21 mouse cellular contexts compared by ENCODE assay signal in the genomic region with DNA sequence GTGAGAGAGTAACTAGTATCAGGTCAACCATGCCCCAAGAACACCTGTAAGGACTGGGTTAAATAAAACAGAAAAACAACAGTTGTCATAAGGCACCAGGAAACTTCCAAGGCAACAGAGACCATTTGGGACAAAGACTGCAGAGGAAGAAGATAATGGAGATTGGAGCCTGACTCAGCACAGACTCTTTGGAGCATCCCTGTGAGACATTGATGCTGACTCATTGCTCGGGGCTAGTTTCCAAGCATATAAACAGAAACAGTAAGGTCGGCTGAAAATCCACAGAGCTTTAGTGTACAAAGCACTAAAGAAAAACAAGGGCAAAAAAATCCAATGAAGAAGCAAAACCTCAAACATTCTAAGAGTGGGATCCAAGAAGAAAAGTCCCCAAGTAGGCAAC.
DNase-seq lines count a peak whose midpoint lies in the region; ATAC-seq and TF ChIP-seq lines count a peak whose summit lies in the region.
"Had no signal": no experiment of that assay in that cellular context is flagged by ENCODE, and none has a peak within 500 bp of the region (broad histone marks: within the 10 kb centered on the region; RNA-seq: fewer than 3 reads in every experiment).

No protein-coding gene starts in this region.

- no peak for TF ChIP-seq EP300 in MEL (IDR thresholded peaks at IDR 0.05; ENCODE audit: low read depth in 1 of 2, low read length in 2 of 2)

- H3K27me3 ChIP-seq in embryonic facial prominence, embryonic 14.5 days (replicated peaks; ENCODE audit: control insufficient read depth, insufficient read depth, low read length), result no peaks in the 10 kb centered on the region
- H3K27me3 ChIP-seq in embryonic facial prominence, embryonic 10.5 days (replicated peaks; ENCODE audit: low read depth, poor library complexity, severe bottlenecking), result no peaks in the 10 kb centered on the region
- no peaks in the 10 kb centered on the region; a peak in 1 of 4 replicates for H3K27me3 ChIP-seq in MEL (ENCODE audit: control insufficient read depth in 1 of 2, insufficient read depth in 2 of 2, low read length in 2 of 2)
- no peaks in the 10 kb centered on the region for H3K27me3 ChIP-seq in forebrain, embryonic 13.5 days
- H3K27me3 ChIP-seq: hindbrain, embryonic 12.5 days had no signal

- H3K9ac ChIP-seq in embryonic facial prominence, embryonic 14.5 days (ENCODE audit: low read depth, low read length), result no peak overlapping the region
- H3K9ac ChIP-seq in MEL (ENCODE audit: control insufficient read depth, low read depth, low read length, poor library complexity, severe bottlenecking), result no peak overlapping the region
- no peak overlapping the region for H3K9ac ChIP-seq in forebrain, embryonic 13.5 days
- H3K9ac ChIP-seq: hindbrain, embryonic 12.5 days had no signal

- H3K9me3 ChIP-seq in embryonic facial prominence, embryonic 14.5 days (ENCODE audit: control insufficient read depth, low read length), result no peaks in the 10 kb centered on the region
- no peaks in the 10 kb centered on the region for H3K9me3 ChIP-seq in embryonic facial prominence, embryonic 10.5 days
- no peaks in the 10 kb centered on the region for H3K9me3 ChIP-seq in MEL (replicated peaks; ENCODE audit: insufficient read depth, low read length)
- no peaks in the 10 kb centered on the region for H3K9me3 ChIP-seq in forebrain, embryonic 13.5 days (replicated peaks)
- H3K9me3 ChIP-seq: G1E; heart, embryonic 10.5 days; hindbrain, embryonic 12.5 days had no signal

- H3K36me3 ChIP-seq in embryonic facial prominence, embryonic 14.5 days (ENCODE audit: control insufficient read depth, insufficient read depth, low read length), result no peaks in the 10 kb centered on the region
- H3K36me3 ChIP-seq in embryonic facial prominence, embryonic 10.5 days (replicated peaks), result no peaks in the 10 kb centered on the region
- H3K36me3 ChIP-seq in MEL (ENCODE audit: control insufficient read depth in 1 of 2, insufficient read depth in 2 of 2, low read length in 2 of 2), result no peaks in the 10 kb centered on the region
- no peaks in the 10 kb centered on the region for H3K36me3 ChIP-seq in forebrain, embryonic 13.5 days (ENCODE audit: poor library complexity, severe bottlenecking)
- H3K36me3 ChIP-seq: G1E; heart, embryonic 10.5 days; hindbrain, embryonic 12.5 days had no signal

- H3K27ac ChIP-seq in embryonic facial prominence, embryonic 14.5 days (replicated peaks; ENCODE audit: low read depth, low read length), result no peak overlapping the region
- H3K27ac ChIP-seq in embryonic facial prominence, embryonic 10.5 days (replicated peaks), result no peak overlapping the region
- H3K27ac ChIP-seq in MEL (ENCODE audit: control insufficient read depth, low read depth, low read length), result no peak overlapping the region
- no peak overlapping the region for H3K27ac ChIP-seq in forebrain, embryonic 13.5 days
- H3K27ac ChIP-seq: heart, embryonic 10.5 days; hindbrain, embryonic 12.5 days had no signal

- H3K4me3 ChIP-seq in embryonic facial prominence, embryonic 14.5 days (ENCODE audit: low read depth, low read length), result no peak overlapping the region
- no peak overlapping the region for H3K4me3 ChIP-seq in embryonic facial prominence, embryonic 10.5 days
- H3K4me3 ChIP-seq in MEL (ENCODE audit: control insufficient read depth in 1 of 2, insufficient read depth in 1 of 2, low read depth in 2 of 2, low read length in 2 of 2), result no peak overlapping the region
- H3K4me3 ChIP-seq in forebrain, embryonic 13.5 days, result no peak overlapping the region
- H3K4me3 ChIP-seq: heart, embryonic 10.5 days; hindbrain, embryonic 12.5 days had no signal

- no peak for TF ChIP-seq CTCF in MEL (IDR thresholded peaks at IDR 0.05 in 2 of 3, conservative IDR thresholded peaks at IDR 0.05 in 1 of 3; ENCODE audit: control insufficient read depth in 1 of 3, insufficient read depth in 1 of 3, low read depth in 2 of 3, low read length in 3 of 3, poor library complexity in 1 of 3, severe bottlenecking in 1 of 3)

- no peak for ATAC-seq in embryonic facial prominence, embryonic 14.5 days (ENCODE audit: low read depth)
- ATAC-seq in forebrain, embryonic 13.5 days, result no peak
- ATAC-seq: CD4-positive, CD25-positive, alpha-beta regulatory T cell, adult 4 months; forebrain, embryonic 14.5 days; hindbrain, embryonic 16.5 days; inflammation-experienced regulatory T-cells, adult 6 months; intestine, postnatal 0 days had no signal

- TF ChIP-seq POLR2A in MEL (IDR thresholded peaks at IDR 0.05; ENCODE audit: control insufficient read depth in 1 of 2, insufficient read depth in 1 of 2, low read depth in 1 of 2, low read length in 2 of 2, poor library complexity in 1 of 2), result no peak

- 63% methylated on average over 2 of the region's 2 CpGs for WGBS in embryonic facial prominence, embryonic 14.5 days
- WGBS in embryonic facial prominence, embryonic 10.5 days, result 77% methylated on average over 2 of the region's 2 CpGs
- 77% methylated on average over 2 of the region's 2 CpGs for WGBS in forebrain, embryonic 13.5 days

- H3K4me1 ChIP-seq in embryonic facial prominence, embryonic 14.5 days (ENCODE audit: control insufficient read depth, insufficient read depth, low read length), result no peaks in the 10 kb centered on the region
- no peaks in the 10 kb centered on the region for H3K4me1 ChIP-seq in embryonic facial prominence, embryonic 10.5 days
- H3K4me1 ChIP-seq in MEL (ENCODE audit: control insufficient read depth in 1 of 2, insufficient read depth in 2 of 2, low read length in 2 of 2), result no peaks in the 10 kb centered on the region
- H3K4me1 ChIP-seq in forebrain, embryonic 13.5 days, result no peaks in the 10 kb centered on the region
- H3K4me1 ChIP-seq: heart, embryonic 10.5 days; hindbrain, embryonic 12.5 days had no signal

- H3K79me2 ChIP-seq in MEL (ENCODE audit: control insufficient read depth, insufficient read depth, low read length, poor library complexity), result no peaks in the 10 kb centered on the region

- TF ChIP-seq RAD21 in MEL (IDR thresholded peaks at IDR 0.05; ENCODE audit: low read depth, low read length), result no peak

- no peak overlapping the region for H3K4me2 ChIP-seq in embryonic facial prominence, embryonic 14.5 days (ENCODE audit: low read depth, low read length)
- H3K4me2 ChIP-seq in forebrain, embryonic 13.5 days, result no peak overlapping the region
- H3K4me2 ChIP-seq: hindbrain, embryonic 12.5 days had no signal

- DNase-seq in embryonic facial prominence, embryonic 14.5 days (ENCODE audit: low spot score), result peak; percentile 16
- no peak for DNase-seq in embryonic facial prominence, embryonic 10.5 days (ENCODE audit: low spot score)
- DNase-seq in MEL (ENCODE audit: low read depth, low spot score), result peak; percentile 2
- DNase-seq in Muller cell, postnatal 12 days (ENCODE audit: inconsistent ontology term), result peak; percentile 66
- DNase-seq in lung, adult 18-20 months, result no peak
- DNase-seq: B cell, adult 2 months; cerebellum, adult 2 months; cerebellum, postnatal 10 days; gastrocnemius, postnatal 10 days; heart, postnatal 10 days; heart, postnatal 4 days; kidney, adult 9 months had no signal

TF ChIP-seq in MEL, 35 proteins besides CTCF, POLR2A, EP300 and RAD21:
- TF ChIP-seq MXI1 (IDR thresholded peaks at IDR 0.05; ENCODE audit: low read depth, low read length) (no peak), MAZ (IDR thresholded peaks at IDR 0.05; ENCODE audit: low read depth, low read length) (no peak), MAFK (IDR thresholded peaks at IDR 0.05; ENCODE audit: borderline replicate concordance, low read depth, low read length) (no peak), MYC (IDR thresholded peaks at IDR 0.05; ENCODE audit: low read depth, low read length) (no peak), RCOR1 (IDR thresholded peaks at IDR 0.05; ENCODE audit: low read depth, low read length) (no peak), TCF12 (IDR thresholded peaks at IDR 0.05; ENCODE audit: low read depth, low read length) (no peak), ZNF384 (IDR thresholded peaks at IDR 0.05; ENCODE audit: low read depth, low read length) (no peak), ZC3H11A (IDR thresholded peaks at IDR 0.05; ENCODE audit: low read depth, low read length) (no peak), SIN3A (IDR thresholded peaks at IDR 0.05; ENCODE audit: low read length) (no peak), MEF2A (IDR thresholded peaks at IDR 0.05; ENCODE audit: extremely low read depth, insufficient replicate concordance, low read depth, low read length, poor library complexity, severe bottlenecking) (no peak), ZMIZ1 (IDR thresholded peaks at IDR 0.05; ENCODE audit: low read depth, low read length) (no peak), CHD2 (IDR thresholded peaks at IDR 0.05; ENCODE audit: low read length) (no peak), MYB (IDR thresholded peaks at IDR 0.05; ENCODE audit: low read depth, low read length) (no peak), TBP (IDR thresholded peaks at IDR 0.05; ENCODE audit: low read depth, low read length) (no peak), ZKSCAN1 (IDR thresholded peaks at IDR 0.05; ENCODE audit: low read depth, low read length) (no peak), USF1 (IDR thresholded peaks at IDR 0.05; ENCODE audit: low read depth, low read length) (no peak), NELFE (IDR thresholded peaks at IDR 0.05; ENCODE audit: low read depth, low read length) (no peak)

Comparison
In these comparisons a context has a peak if more than half of its experiments do, and no peak if none do; other contexts are left out.
1. DNase-seq: peak in embryonic facial prominence, embryonic 14.5 days (single experiment), MEL (single experiment) and Muller cell, postnatal 12 days (single experiment); none in embryonic facial prominence, embryonic 10.5 days (single experiment) and lung, adult 18-20 months (0 of 2).